ENCODE assay signal across 14 mouse cellular contexts in the genomic region with DNA sequence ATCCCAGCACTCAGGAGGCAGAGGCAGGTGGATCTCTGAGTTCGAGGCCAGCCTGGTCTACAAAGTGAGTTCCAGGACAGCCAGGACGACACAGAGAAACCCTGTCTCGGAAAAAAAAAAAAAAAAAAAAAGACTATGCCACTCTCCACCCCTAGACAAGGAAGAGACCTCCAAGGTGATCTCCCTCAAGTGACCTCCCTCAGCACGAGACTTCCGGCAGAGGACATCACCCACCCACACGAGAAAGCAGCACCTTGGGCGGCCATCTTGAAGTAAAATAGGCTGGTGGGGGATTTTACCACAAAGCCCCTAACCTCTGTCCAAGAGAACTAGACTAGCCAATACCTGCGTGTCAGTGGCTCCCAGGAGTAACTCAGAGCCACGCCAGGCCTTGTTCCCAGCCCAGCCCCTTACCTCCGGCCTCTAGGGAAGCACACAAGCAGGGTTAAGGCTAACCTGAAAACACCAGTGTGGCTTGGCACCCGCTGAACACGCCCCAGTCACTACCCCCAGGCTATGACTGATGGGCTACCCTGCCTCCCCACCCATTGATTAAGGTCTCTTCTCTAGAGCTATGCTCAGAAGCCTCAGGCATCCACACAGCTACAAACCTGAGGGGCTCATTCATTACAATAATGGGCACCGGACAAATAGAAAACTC.
"Had no signal": no experiment of that assay in that cellular context is flagged by ENCODE, and none has a peak within 500 bp of the region (broad histone marks: within the 10 kb centered on the region; RNA-seq: fewer than 3 reads in every experiment).

No protein-coding gene starts in this region.

- DNase-seq: kidney, postnatal 14 days; lung, adult 2 months; lung, postnatal 36 days; midbrain, embryonic 14.5 days; right cerebral cortex, adult 18-20 months; right cerebral cortex, postnatal 25 days; thymus, postnatal 36 days had no signal

- H3K9me3 ChIP-seq: limb, embryonic 10.5 days; liver, embryonic 15.5 days; midbrain, embryonic 10.5 days; neural tube, embryonic 15.5 days had no signal

- H3K4me3 ChIP-seq: left cerebral cortex, adult 2 months; limb, embryonic 10.5 days; liver, embryonic 15.5 days; midbrain, embryonic 10.5 days; myocyte; neural tube, embryonic 15.5 days had no signal

- H3K4me2 ChIP-seq: liver, embryonic 11.5 days; liver, embryonic 15.5 days; neural tube, embryonic 15.5 days had no signal

- H3K4me1 ChIP-seq: midbrain, embryonic 10.5 days had no signal

- H3K9ac ChIP-seq: liver, embryonic 15.5 days; neural tube, embryonic 15.5 days had no signal

- H3K27ac ChIP-seq: left cerebral cortex, adult 2 months; limb, embryonic 10.5 days; liver, embryonic 15.5 days; midbrain, embryonic 10.5 days; neural tube, embryonic 15.5 days had no signal

- H3K27me3 ChIP-seq: liver, embryonic 15.5 days; neural tube, embryonic 15.5 days had no signal
